Mouse (Mus musculus) liver, embryonic 13.5 days (tissue): ENCODE results near the gene Rnf220. TPM values are rescaled to one million over a fixed set of nuclear protein-coding genes. Genes with fewer than 3 reads are reported as not detected.

Experiments
- ATAC-seq: fragments of 200-750 bp; cut with Nextera tagmentation; 2 replicates; pipeline ENCODE4 v1.8.0; 2017; ENCODE audit warnings: low read depth, mild to moderate bottlenecking, moderate number of reproducible peaks, moderate library complexity
- DNase-seq: peaks from one replicate; pipeline ENCODE4 v3.0.0; 2022
- H3K27ac ChIP-seq: fragments of 300-500 bp; sonication (generic); 2 replicates; pipeline ENCODE4 v1.5.1; 2015; ENCODE audit warnings: moderate library complexity, mild to moderate bottlenecking, inconsistent platforms
- H3K27me3 ChIP-seq: fragments of 300-500 bp; sonication (generic); 2 replicates; pipeline ENCODE4 v1.6.1; 2015; ENCODE audit warnings: mild to moderate bottlenecking, inconsistent platforms
- H3K36me3 ChIP-seq: fragments of 300-500 bp; sonication (generic); 2 replicates; pipeline ENCODE4 v1.6.1; 2015; ENCODE audit warnings: mild to moderate bottlenecking, inconsistent platforms
- H3K4me1 ChIP-seq: fragments of 300-500 bp; sonication (generic); replicated peaks from 2 replicates; pipeline ENCODE4 v1.6.1; 2015; ENCODE audit warnings: inconsistent platforms
- H3K4me2 ChIP-seq: fragments of 300-500 bp; sonication (generic); 2 replicates; pipeline ENCODE4 v1.6.1; 2015; ENCODE audit warnings: inconsistent platforms, mild to moderate bottlenecking, moderate library complexity
- H3K4me3 ChIP-seq: fragments of 300-500 bp; sonication (generic); replicated peaks from 2 replicates; pipeline ENCODE4 v1.5.1; 2015; ENCODE audit warnings: mild to moderate bottlenecking, inconsistent platforms
- H3K9ac ChIP-seq: fragments of 300-500 bp; sonication (generic); 2 replicates; pipeline ENCODE4 v1.6.1; 2015; ENCODE audit warnings: mild to moderate bottlenecking, inconsistent platforms
- H3K9me3 ChIP-seq: fragments of 300-500 bp; sonication (generic); replicated peaks from 2 replicates; pipeline ENCODE4 v1.6.1; 2016; ENCODE audit warnings: inconsistent platforms
- WGBS: fragments of 180-500 bp; shearing (Covaris S2); methylation state at CpG from one replicate; pipeline ENCODE4 v1.1.7; 2015; ENCODE audit not compliant: insufficient replicate concordance; 5-methylcytosine and 5-hydroxymethylcytosine counted together
- polyA plus RNA-seq: library from polyadenylated mRNA; unstranded; fragments of >200 nt; fragmentation: Nextera tagmentation; extraction: Ambion mirVana; gene quantifications from 2 replicates; pipeline ENCODE4 v1.2.1, GENCODE M21; 2015

The Rnf220 gene
- polyA plus RNA-seq, 1 experiment from 2014 or later, result 31.6 TPM

- peak overlapping the region; percentile 59 for H3K4me2 ChIP-seq
Measured at GRCm38 (mm10) chr4:117476355-117476754, 20.5 kb downstream of the Rnf220 start.

DNA sequence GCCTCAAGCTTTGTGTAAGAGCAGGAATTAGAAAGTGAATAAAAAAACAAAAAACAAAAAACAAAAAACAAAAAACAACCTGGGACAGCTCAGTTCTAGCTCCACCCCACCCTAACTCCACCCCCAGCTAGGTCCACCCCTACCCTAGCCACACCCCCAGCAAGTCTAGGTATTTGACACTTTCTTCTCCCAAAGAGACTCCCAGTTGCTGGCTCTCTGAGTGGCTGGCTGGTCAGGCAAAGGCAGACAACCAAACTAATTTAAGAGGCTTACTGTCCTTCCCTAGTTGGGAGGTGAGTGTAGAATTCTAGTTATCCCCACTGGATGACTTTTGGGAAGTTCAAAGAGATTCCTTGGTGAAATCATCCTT is 22.9 kb downstream of the Rnf220 start:
- Histone ChIP-seq H3K4me1 (peaks cover 77% of the 10 kb centered on the region), H3K9me3 (no peaks in the 10 kb centered on the region), H3K4me3 (peak overlapping the region; percentile 61), H3K27ac (peak overlapping the region; percentile 92), H3K4me2 (peak overlapping the region; percentile 78), H3K9ac (peak overlapping the region; percentile 69), H3K27me3 (no peaks in the 10 kb centered on the region), H3K36me3 (no peaks in the 10 kb centered on the region)
- ATAC-seq (peak; percentile 75), DNase-seq (peak; percentile 74)

More at GRCm38 (mm10) chr4:117476355-117476754, 20.5 kb downstream of the Rnf220 start:
- 0 out of 2 replicates have a peak overlapping the region, but pooled peaks have one; percentile 9 for H3K4me3 ChIP-seq
- peak; percentile 78 for ATAC-seq
- DNase-seq, result no peak
- H3K36me3 ChIP-seq, result no peaks in the 10 kb centered on the region
- H3K27ac ChIP-seq, result peak overlapping the region; percentile 92
- H3K4me1 ChIP-seq, result peaks cover 94% of the 10 kb centered on the region
- H3K9ac ChIP-seq, result peak overlapping the region; percentile 62
- H3K9me3 ChIP-seq, result no peaks in the 10 kb centered on the region
- no peaks in the 10 kb centered on the region for H3K27me3 ChIP-seq

GRCm38 (mm10) chr4:117473291-117473984 is 23.4 kb downstream of the Rnf220 start:
- Histone ChIP-seq H3K9ac (peak overlapping the region; percentile 69), H3K4me3 (peak overlapping the region; percentile 61), H3K9me3 (no peaks in the 10 kb centered on the region), H3K4me2 (peak overlapping the region; percentile 78), H3K27ac (peak overlapping the region; percentile 92), H3K36me3 (no peaks in the 10 kb centered on the region), H3K4me1 (peaks cover 72% of the 10 kb centered on the region), H3K27me3 (no peaks in the 10 kb centered on the region)
- WGBS, result 6% methylated on average over 14 of the region's 14 CpGs
- DNase-seq (peak; percentile 53), ATAC-seq (peak; percentile 71)

DNA sequence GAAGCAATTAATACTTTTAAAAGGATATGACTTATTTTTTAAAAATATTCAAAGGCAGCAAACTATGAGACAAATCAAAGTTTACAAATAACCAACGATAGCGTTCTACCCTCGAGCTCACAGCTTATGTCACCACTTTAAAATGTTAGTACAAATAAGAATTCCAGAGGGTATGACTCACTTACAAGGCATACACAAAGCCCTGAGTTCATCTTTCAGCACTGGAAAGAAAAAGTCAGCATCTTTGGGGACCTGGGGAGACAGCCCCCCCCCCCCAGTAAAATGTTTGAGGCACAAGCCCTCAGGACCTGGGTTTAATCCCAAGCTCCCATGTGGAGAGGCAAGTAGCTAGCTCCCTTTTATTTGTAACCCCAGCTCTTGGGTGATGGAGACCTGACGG is 27.4 kb downstream of the Rnf220 start:
- WGBS, result 69% methylated on average over 4 of the region's 4 CpGs
- Histone ChIP-seq H3K9ac (no peak overlapping the region), H3K9me3 (no peaks in the 10 kb centered on the region), H3K36me3 (no peaks in the 10 kb centered on the region), H3K27me3 (no peaks in the 10 kb centered on the region), H3K4me1 (peaks cover 32% of the 10 kb centered on the region), H3K4me2 (no peak overlapping the region), H3K27ac (no peak overlapping the region), H3K4me3 (no peak overlapping the region)
- no peak for ATAC-seq
- no peak for DNase-seq

- Histone ChIP-seq H3K27me3 (no peaks in the 10 kb centered on the region), H3K4me2 (no peak overlapping the region), H3K4me1 (peaks cover 17% of the 10 kb centered on the region), H3K36me3 (no peaks in the 10 kb centered on the region), H3K4me3 (no peak overlapping the region), H3K9ac (no peak overlapping the region), H3K9me3 (no peaks in the 10 kb centered on the region), H3K27ac (no peak overlapping the region)
- DNase-seq, result no peak
- 82% methylated on average over 7 of the region's 7 CpGs for WGBS
- ATAC-seq, result no peak
Measured at GRCm38 (mm10) chr4:117467936-117468335, 28.9 kb downstream of the Rnf220 start.

DNA sequence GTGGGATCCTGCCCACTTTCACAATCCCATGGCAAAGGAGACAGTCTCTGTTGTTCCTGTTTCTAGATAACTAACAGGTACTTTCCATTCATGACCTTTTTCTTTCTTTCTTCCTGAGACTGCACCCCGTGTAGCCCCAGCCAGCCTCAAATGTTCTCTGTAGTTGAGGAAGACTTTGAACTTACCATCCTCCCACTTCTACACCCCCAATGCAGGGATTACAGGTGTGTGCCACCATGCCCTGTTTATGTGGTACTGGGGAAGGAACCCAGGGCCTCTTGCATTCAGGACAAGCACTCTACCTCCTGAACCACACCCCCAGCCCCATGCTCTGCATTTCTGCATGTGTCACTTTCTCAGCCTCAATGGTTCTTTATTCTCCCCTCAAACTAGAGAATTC is 47.7 kb downstream of the Rnf220 start:
- Histone ChIP-seq H3K9ac (no peak overlapping the region), H3K4me3 (no peak overlapping the region), H3K4me2 (no peak overlapping the region), H3K4me1 (peaks cover 9% of the 10 kb centered on the region), H3K36me3 (no peaks in the 10 kb centered on the region), H3K9me3 (no peaks in the 10 kb centered on the region), H3K27ac (no peak overlapping the region), H3K27me3 (no peaks in the 10 kb centered on the region)
- DNase-seq (no peak), ATAC-seq (no peak)
- 69% methylated on average over 1 of the region's 1 CpGs for WGBS

DNA sequence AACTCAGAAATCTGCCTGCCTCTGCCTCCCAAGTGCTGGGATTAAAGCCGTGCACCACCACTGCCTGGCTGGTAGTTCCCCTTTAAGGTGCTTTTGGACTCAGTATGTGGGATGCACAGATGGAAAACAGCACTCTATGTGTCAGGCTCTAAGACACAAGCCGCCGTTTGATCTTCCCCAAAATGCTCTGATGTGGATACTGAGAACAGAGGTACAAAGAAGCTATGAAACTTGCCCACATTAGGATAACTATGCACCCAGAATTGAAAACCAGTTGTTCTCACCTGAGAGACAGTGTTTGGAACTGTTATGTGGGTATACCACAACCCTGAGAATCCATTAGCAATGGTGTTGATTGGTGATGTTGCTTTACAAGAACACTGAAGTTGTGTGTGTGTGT is 48.9 kb downstream of the Rnf220 start:
- Histone ChIP-seq H3K4me2 (no peak overlapping the region), H3K4me3 (no peak overlapping the region), H3K9ac (no peak overlapping the region), H3K27ac (no peak overlapping the region), H3K27me3 (no peaks in the 10 kb centered on the region), H3K36me3 (no peaks in the 10 kb centered on the region), H3K4me1 (peaks cover 9% of the 10 kb centered on the region), H3K9me3 (no peaks in the 10 kb centered on the region)
- ATAC-seq (no peak), DNase-seq (no peak)
- WGBS, result 74% methylated on average over 3 of the region's 3 CpGs

- no peak overlapping the region for H3K27ac ChIP-seq
- peaks cover 9% of the 10 kb centered on the region for H3K4me1 ChIP-seq
- H3K27me3 ChIP-seq, result no peaks in the 10 kb centered on the region
- DNase-seq, result no peak
- ATAC-seq, result no peak
- WGBS, result 51% methylated on average over 19 of the region's 19 CpGs
- H3K36me3 ChIP-seq, result no peaks in the 10 kb centered on the region
- H3K4me3 ChIP-seq, result no peak overlapping the region
- no peak overlapping the region for H3K9ac ChIP-seq
- H3K9me3 ChIP-seq, result no peaks in the 10 kb centered on the region
- no peak overlapping the region for H3K4me2 ChIP-seq
Measured at GRCm38 (mm10) chr4:117445516-117446207, 51.2 kb downstream of the Rnf220 start.

DNA sequence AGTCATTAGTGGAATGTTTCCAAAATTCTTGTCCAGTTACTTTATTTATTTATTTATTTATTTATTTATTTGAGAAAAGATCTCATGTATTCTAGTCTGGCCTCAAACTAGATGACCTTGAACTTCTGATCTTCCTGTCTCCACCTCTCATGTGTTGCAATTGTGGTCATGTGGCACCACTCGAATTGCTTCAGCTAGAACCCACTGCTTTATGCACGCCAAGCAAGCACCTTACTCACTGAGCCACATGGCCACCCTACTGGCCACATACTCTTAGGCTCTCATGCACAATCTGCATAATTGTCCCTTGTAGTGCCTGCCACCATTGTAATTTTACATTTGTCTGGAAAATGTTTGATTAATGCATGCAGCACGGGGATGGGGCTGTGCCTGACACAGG is 57.9 kb downstream of the Rnf220 start:
- no peaks in the 10 kb centered on the region for H3K9me3 ChIP-seq
- H3K4me1 ChIP-seq, result peaks cover 4% of the 10 kb centered on the region
- H3K4me3 ChIP-seq, result no peak overlapping the region
- ATAC-seq (no peak), DNase-seq (no peak)
- 62% methylated on average over 3 of the region's 3 CpGs for WGBS
- no peak overlapping the region for H3K27ac ChIP-seq
- H3K27me3 ChIP-seq, result peaks cover 9% of the 10 kb centered on the region
- no peak overlapping the region for H3K4me2 ChIP-seq
- H3K36me3 ChIP-seq, result no peaks in the 10 kb centered on the region
- no peak overlapping the region for H3K9ac ChIP-seq

- Histone ChIP-seq H3K9me3 (no peaks in the 10 kb centered on the region), H3K27me3 (peaks cover 9% of the 10 kb centered on the region), H3K27ac (no peak overlapping the region), H3K4me2 (no peak overlapping the region), H3K4me1 (peaks cover 4% of the 10 kb centered on the region), H3K4me3 (no peak overlapping the region), H3K9ac (no peak overlapping the region), H3K36me3 (no peaks in the 10 kb centered on the region)
- ATAC-seq, result no peak
- DNase-seq, result no peak
- 68% methylated on average over 14 of the region's 14 CpGs for WGBS
Measured at GRCm38 (mm10) chr4:117438064-117438463, 58.8 kb downstream of the Rnf220 start.

DNA sequence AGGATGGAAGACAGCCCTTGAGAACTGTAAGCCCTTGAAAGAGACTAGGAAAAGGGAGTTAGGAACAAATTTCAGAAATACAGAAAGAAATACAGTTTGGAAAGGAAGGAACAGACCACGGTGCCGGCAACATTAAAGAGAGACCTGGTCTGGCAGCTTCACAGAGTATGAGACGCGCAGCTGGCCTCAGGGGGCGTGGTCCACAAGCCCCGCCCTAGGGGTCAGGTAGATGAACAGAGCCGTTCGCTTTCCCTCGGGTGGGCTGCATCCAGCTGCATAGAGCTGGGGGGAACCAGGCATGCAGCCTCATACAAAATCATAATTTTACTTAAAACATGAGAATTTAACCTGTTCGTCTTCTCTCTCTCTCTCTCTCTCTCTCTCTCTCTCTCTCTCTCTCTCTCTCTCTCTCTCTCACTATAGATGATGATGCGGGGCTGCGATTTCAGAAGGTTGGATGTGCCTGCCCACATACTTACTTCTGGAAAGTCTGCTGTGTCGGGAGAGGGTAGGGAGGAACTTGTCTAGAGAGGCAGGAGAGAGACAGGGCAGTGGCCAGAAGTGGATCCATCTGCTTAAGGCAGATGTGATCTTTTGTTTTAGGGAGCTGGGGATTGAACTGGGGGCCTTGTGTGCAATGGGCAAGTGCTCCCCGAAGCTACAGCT is 59.7 kb downstream of the Rnf220 start:
- 43% methylated on average over 14 of the region's 14 CpGs for WGBS
- no peak for DNase-seq
- H3K27me3 ChIP-seq, result peaks cover 9% of the 10 kb centered on the region
- no peak overlapping the region for H3K9ac ChIP-seq
- no peak overlapping the region for H3K4me3 ChIP-seq
- no peak overlapping the region for H3K27ac ChIP-seq
- H3K36me3 ChIP-seq, result no peaks in the 10 kb centered on the region
- no peaks in the 10 kb centered on the region for H3K9me3 ChIP-seq
- no peak for ATAC-seq
- H3K4me1 ChIP-seq, result peaks cover 4% of the 10 kb centered on the region
- H3K4me2 ChIP-seq, result no peak overlapping the region
